Mouse (Mus musculus) olfactory bulb, adult 2 months (tissue): ENCODE measurements at regions not wholly inside any gene's neighbourhood (a gene's known extent, or its start where the extent isn't known, plus 50 kb on each side); places are given as distances from the start of the nearest gene placed in this dataset.

Source experiments
- CTCF ChIP-seq: fragments of 200-500 bp; IDR thresholded peaks from 2 replicates; pipeline ENCODE4 v1.5.1; 2012; ENCODE audit warnings: low read depth, mild to moderate bottlenecking, low read length, moderate library complexity; ENCODE audit not compliant: insufficient read depth
- POLR2A ChIP-seq: fragments of 200-500 bp; IDR thresholded peaks from 2 replicates; pipeline ENCODE4 v1.6.1; 2012; ENCODE audit warnings: mild to moderate bottlenecking, low read depth, low read length, moderate library complexity; ENCODE audit not compliant: insufficient read depth

GRCm38 (mm10) chr11:89165278-89165677 is 91.6 kb downstream of the Gm525 start:
- peak; percentile 80 for TF ChIP-seq CTCF
- TF ChIP-seq POLR2A = no peak
